Mouse (Mus musculus) kidney, postnatal 10 days (tissue): Measurements from ENCODE around the gene F13b.

Experiments
- DNase-seq: peaks from one replicate; pipeline ENCODE4 v3.0.0; 2021; ENCODE audit warnings: mixed read lengths

The F13b gene

DNA sequence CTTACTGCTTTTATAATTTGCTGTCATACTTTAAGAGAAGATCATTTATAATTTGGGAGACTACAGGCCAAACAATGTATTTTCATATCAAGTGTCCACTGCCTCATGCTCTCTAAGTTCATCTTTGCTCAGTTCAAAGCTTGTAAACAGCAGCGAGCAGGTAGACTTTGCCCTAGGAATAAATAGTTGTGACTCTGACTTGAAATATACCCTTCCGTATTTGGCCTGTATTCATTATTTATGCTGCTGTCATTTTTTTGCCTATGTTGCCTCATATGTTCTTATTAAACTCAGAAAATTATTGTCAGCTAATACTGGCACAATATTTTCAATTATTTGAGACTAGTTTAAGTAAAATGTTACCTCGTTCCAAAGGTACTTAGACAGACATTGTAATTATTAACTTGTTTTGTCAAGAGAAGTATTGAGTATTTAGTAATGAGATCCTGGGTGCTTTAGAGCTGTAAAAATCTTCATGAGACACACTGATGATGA lies at the start of gene F13b:
Gene F13b (plus strand): TSS at position 445 of the 495 bp plus-strand sequence.
- no peak for DNase-seq

DNA sequence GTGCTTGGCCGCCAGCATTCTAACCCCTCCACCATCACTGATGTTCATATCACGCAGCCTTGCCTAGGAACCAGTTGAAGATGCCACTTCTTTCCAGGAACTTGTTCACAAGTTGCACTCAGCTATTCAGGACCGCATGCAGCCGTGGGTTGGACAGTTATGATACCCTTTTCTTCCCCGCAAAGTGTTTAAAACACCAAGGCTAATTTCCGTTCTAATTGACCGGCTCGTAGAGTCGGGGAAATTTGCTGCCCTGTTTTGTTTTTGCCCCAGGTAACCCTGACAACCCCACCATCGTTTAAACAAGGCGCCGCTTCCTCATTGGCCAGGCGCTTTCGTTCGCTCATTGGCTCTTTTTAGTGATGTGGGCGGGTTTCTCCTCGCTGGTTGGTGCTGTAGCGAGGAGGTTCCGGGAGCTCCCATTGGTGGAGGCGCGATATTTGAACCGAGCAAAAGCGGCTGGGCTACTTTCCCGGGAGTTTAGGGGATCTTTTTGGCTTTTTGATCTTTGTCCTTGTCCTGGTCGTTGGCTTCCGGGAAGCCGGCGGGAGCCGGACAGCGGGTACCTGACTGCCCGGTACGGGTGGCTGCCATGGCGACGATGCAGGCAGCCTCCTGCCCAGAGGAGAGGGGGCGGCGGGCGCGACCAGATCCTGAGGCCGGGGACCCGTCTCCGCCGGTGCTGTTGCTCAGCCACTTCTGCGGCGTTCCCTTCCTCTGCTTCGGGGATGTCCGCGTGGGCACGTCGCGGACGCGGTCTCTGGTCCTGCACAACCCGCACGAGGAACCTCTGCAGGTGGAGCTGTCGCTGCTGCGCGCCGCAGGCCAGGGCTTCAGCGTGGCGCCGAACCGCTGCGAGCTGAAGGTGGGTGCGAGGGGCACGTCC lies 46.9 kb upstream of the F13b start, which contains the start of gene Aspm:
Gene Aspm (plus strand): TSS at position 433 of the 886 bp plus-strand sequence.
- peak; percentile 93 for DNase-seq

DNA sequence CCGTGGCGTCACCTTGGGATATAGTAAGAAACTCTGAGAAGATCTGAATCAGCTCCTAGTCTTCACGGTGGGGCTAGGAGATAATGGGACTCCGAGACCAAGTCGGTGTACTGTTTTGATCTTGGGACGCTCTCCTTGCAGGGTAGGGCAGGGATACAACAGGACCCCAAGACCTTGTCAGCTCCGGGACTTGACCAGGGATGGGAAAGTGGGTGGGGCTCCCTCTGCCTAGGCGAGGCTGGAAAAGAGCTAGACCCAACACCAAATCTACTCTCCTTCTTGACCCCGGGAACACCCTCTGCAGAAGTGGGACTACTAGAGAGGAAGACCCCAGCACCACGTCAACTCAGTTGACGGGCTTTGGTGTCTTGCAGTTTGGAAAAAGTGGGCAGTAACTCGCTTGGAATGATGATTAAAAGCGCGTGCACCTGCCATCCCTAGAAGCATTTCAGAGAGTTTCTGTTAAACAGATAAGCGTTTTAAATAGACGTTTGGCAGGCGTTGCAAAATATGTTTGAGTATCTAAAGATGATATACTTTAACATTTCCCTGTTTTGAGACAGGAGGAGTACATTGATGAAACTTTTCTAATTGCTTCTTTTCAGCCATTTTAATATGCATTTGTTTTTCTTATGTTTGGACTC lies 46.2 kb upstream of the F13b start:
- peak; percentile 27 for DNase-seq

DNA sequence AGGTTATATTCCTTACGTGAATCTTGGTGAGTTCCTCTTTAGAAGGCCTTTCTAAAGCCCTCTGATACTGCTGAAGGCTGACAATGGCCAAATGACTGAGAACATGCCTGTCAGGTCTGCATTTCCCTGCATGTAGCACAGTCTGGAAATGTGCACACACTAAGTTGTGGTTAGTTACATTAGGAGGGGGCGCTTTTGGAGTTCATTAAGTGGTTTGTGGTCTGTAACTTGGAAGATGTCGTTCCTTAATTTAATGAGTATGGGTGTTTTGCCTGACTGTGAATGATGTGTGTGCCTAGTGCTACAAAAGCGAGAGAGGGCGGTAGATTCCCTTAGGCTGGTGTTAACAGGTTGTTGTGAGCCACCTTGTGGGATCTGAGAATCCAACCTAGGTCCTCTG lies 40.7 kb upstream of the F13b start:
- DNase-seq = no peak

DNA sequence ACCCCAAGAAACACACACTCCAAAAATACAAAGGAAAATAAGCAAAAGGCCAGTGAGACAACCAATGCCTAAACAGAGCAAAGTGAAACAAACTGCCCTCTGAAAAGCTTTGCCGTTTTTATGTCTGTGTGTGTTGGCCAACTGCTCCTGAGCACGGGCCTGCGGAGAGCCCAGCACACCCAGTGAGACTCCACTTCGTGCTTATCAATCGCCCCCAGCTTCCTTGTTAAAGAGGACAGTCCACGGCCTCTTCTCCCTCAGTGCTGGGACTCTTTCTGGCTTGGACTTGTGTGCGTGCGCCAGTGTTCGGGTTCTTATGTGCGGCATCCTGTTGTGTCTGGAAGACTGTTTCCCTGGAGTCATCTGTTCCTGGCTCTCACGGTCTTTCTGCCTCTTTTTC lies 35.6 kb upstream of the F13b start:
- no peak for DNase-seq

DNA sequence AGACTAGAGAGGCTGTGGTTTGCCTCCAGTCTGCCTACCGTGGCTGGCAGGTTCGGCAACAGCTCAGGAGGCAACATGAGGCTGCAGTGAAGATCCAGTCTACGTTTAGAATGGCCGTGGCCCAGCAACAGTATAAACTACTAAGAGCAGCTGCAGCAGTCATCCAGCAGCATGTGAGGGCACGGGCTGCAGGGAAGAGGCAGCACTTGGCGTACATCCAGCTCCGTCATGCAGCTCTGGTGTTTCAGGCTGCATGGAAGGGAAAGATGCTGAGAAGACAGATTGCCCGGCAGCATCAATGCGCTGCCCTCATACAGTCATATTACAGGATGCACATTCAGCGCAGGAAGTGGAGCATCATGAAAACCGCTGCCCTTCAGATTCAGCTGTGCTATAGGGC lies 22.6 kb upstream of the F13b start:
- no peak for DNase-seq

DNA sequence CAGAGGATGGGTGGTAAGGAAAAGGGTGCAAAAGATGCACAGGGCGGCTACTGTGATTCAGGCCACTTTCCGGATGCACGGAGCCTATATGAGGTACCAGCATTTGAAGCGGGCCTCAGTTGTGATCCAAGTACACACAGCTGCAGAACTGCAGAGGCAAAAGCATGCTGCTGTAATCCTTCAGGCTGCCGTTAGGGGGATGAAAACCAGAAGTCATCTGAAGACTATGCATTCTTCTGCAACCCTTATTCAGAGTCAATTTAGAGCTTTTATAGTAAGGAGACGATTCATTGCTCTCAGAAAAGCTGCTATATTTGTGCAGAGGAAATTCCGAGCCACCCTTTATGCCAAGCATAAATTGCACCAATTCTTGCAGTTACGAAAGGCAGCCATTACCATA lies 21.3 kb upstream of the F13b start:
- no peak for DNase-seq

DNA sequence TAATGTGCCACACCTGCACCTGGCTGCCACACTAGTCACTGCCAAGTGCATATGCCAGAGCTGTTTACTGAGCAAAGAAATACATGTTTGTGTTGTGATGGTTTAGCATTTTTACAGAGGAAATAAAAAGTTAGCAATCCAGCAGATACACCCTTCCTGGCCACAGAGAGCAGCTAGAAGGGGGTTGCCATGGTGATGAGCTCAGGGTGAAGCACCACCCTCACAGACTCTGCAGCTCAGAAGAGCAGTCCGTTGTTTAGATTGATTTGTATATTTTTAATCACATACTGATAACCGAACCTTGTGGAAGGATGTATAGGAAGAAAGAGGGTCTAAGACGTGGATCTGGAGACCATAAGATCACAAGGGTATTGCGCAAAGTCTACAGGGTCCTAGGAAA lies 20.4 kb upstream of the F13b start:
- DNase-seq = no peak

DNA sequence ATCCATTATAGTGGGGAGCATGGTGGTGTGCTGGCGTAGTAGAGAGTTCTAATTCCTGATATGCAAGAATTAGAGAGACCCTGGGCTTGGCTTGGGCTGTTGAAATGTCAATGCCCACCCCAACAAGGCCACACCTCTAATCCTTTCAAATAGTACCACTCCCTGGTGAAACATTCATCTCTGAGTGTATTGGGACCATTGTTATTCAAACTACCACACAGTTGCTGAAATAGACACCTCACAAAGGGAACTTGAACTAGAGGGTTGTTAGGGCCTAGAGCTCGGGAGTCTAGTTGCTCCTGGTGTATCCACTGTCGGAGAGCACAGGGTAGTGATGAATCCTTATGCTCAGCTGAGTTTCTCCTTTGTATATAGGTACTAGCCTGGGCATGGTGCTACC lies 6.9 kb upstream of the F13b start:
- DNase-seq = no peak

DNA sequence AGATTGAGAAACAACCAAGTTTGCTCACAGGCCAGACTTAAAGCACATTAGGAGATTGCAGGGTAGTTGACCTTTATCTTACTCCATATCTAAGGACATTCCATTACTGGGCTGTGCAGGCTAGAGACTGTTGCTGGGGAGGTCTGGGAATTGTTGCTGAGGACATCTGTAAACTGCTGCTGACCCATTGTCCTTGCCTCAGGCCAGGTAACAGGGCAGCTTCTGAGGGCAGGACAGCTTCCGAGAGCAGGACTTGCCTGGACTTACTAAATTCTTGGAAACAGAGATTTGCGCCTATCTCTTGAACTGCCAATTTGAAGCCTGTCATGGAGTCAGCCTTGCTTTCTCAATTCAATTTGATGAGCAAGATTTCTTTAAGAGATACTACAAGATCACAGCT lies 6.1 kb upstream of the F13b start:
- no peak for DNase-seq

DNA sequence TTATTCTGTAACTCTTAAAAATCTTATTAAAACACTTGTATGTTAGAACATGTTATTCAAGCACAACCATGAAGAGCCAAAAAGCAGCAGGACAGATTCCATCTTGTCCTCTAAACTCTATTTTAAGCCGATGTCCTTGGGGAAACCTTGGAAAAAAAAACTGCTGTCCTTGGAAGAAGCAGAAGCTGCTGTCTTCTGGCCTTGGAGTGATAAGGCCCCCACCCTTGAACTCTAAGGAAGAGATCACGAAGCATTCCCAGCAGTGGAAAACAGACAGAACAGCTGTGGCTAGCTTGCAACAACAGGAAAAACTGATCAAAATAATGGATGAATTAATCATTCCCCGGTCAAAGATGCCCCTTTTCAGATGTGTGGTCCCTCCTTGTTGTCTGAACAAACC lies 5.3 kb upstream of the F13b start:
- DNase-seq = no peak

DNA sequence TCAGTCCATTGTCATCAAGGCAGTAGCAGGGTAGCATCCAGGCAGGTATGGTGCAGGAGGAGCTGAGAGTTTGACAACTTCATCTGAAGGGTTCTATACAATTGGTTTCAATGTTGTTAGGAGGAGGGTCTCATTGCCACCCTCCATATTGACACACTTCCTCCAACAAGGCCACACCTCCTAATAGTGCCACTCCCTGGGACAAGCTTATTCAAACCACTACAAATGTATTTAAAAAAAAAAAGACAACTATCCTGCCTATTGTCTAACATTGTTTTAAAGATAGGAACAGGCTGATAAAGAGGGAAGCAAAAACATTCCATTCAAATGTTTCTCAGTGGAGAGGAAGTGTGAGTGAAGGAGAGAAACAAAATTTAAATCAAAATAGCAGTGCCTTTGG lies 1.8 kb upstream of the F13b start:
- DNase-seq = no peak

DNA sequence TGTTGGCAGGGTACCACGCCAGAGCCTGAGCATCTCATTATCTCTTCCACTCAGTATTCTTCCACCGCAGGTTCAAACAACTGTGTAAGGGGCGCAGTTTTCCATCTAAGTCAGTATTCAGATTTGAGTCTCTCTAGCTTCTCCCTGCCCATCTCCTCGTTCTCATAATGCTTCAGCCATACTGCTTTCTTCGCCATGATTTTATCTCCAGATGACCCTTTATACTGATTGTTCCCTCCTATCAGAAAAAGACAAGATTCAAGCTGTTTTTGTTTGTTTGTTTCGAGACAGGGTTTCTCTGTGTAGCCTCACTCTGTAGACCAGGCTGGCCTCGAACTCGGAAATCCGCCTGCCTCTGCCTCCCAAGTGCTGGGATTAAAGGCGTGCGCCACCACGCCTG lies 13.1 kb downstream of the F13b start:
- no peak for DNase-seq

DNA sequence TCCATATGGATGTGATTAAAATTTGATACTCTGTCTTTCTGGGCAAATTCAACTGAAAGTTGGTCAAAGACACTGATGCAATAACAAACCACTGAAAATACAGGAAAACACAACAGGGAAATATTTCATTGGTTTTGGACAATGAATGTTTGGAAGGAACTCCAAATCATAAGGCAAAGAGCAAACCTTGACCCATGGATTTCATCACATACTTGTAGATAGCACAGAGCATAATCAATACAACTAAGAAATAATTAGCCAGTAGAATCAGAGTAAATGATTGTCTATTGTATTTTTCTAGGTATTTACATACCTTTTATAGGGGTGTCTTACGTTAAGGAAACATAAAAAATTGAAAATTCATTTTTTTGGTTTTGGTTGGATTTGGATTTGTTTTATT lies 47.0 kb downstream of the F13b start:
- DNase-seq = no peak

DNA sequence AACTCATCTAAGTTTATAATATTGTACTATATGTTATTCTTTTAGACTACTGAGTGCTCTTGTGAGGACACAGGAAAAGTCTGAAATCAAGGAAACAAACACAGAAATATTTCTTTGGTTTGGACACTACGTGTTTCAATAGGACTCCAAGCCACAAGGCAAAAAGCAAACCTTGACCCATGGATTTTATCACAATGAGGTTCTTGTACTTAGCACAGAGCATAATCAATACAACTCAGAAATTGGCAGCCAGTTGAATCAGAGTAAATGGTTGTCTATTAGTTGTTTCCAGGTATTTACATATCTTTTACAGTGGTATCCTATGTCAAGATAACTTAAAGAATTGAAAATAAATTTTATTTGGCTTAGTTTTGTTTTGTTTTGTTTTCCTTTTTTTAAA lies 49.8 kb downstream of the F13b start:
- DNase-seq = no peak

DNA sequence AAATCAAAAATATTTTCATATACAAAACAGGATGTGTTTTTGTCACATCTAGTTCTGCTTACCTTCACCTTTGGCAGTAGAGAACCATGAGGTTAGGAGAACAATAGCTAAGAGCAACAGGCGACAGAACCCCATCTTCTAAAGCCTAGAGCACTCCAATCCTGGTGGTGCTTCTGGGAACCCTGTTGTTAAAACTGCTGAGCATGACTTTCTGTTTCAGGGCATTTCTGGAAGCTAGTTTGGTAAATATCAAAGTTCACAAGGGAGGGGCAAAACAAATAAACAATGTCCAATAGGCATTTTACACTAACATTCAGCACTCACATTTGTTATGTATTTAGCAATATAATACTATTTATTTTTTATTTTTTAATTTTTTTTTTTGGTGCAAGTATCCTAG lies 58.5 kb downstream of the F13b start, which contains the start of gene Cfhr1:
Gene Cfhr1 (minus strand): TSS at position 249 of the 400 bp plus-strand sequence.
- no peak for DNase-seq
